Mouse (Mus musculus): ENCODE results near the gene Scn1b. TPM values are rescaled to one million over a fixed set of nuclear protein-coding genes. Genes with fewer than 3 reads are reported as not detected.

Scn1b gene
- polyA plus RNA-seq, 1 experiment from 2014 or later: 3.4 TPM

DNA sequence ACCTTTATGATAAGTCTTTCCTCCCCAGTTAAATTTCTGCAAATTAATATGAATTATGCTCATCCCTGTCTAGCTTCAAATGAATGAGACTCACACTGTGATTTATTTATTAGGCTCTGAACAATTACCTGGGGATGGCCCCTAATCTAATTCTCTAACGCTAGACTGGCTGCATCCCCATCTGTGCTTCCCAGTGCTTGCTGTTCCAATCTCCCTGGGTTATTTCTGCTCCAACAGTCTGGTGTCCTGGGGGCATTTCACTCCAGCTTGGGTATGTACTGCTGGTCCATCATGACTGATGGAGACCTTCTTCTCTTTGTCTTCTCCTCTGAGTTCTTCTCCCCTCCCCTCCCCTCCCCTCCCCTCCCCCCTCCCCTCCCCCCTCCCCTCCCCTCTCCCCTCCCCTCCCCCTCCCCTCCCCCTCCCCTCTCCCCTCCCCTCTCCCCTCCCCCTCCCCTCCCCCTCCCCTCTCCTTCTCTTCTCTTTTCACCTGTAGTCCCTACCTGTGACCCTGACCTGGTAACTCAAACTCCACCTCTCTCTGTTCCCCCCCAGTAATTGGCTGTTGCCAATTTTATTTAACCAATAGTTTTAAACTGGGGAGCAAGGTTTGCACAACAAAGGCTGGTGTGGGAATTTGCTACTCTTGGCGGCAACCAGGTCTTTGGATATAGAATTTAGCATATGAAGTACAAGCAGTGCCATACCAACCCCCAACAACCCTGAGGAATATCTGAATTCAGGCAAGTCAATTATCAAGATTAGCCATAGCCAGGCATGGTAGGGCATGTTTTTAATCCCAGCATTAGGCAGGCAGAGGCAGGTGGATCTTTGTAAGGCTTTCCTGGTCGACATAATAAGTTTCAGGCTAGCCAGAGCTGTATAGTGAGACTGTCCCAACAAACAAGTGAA lies 37.1 kb upstream of the Scn1b start:
- WGBS: 57% methylated on average over 3 of the region's 3 CpGs
- H3K4me2 ChIP-seq (ENCODE audit: low read length): no peak overlapping the region

DNA sequence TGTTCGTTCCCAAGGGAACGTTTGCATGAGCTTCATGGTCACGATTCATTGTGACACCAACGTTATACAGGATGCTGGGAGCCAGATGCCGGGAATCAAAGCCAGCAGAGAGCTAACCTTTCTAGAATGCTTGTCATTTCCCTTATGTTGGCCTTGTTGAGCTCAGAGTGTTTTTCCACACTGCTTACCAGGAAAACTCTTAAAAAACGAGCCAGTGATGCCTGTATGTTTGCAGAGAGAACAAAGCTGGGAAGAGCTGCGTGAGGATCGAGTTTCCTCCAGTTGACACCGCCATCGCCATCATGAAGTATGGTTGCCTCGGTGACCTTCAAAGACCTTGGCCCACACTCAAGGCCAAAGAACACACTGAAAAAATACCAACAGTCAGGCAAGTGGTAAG lies 35.5 kb upstream of the Scn1b start:
- H3K4me1 ChIP-seq (ENCODE audit: control insufficient read depth in 2 of 2, insufficient read depth in 2 of 2, low read length in 2 of 2): no peaks in the 10 kb centered on the region; a peak in 1 of 4 replicates
- H3K27ac ChIP-seq (replicated peaks in 1 of 2; ENCODE audit: control insufficient read depth in 1 of 2, insufficient read depth in 1 of 2, low read depth in 2 of 2, low read length in 2 of 2): no peak overlapping the region
- H3K36me3 ChIP-seq (ENCODE audit: control insufficient read depth, insufficient read depth, low read length): no peaks in the 10 kb centered on the region
- H3K4me3 ChIP-seq (ENCODE audit: control insufficient read depth in 1 of 2, insufficient read depth in 1 of 2, low read depth in 1 of 2, low read length in 2 of 2): no peak overlapping the region
- H3K9ac ChIP-seq (ENCODE audit: low read length): no peak overlapping the region
- no peaks in the 10 kb centered on the region for H3K27me3 ChIP-seq (ENCODE audit: control insufficient read depth, insufficient read depth, low read length)
- no peaks in the 10 kb centered on the region for H3K9me3 ChIP-seq (ENCODE audit: control insufficient read depth, low read length)
- no peak overlapping the region for H3K4me2 ChIP-seq (ENCODE audit: low read length)
- ATAC-seq (ENCODE audit: insufficient number of reproducible peaks, insufficient read depth, low FRiP score, low read depth): no peak
- 67% methylated on average over 11 of the region's 11 CpGs for WGBS

More for the DNA sequence above, 37.1 kb upstream of the Scn1b start:
- Histone ChIP-seq H3K27ac (replicated peaks in 1 of 2; ENCODE audit: control insufficient read depth in 1 of 2, insufficient read depth in 1 of 2, low read depth in 2 of 2, low read length in 2 of 2) (no peak overlapping the region), H3K4me1 (ENCODE audit: control insufficient read depth in 2 of 2, insufficient read depth in 2 of 2, low read length in 2 of 2) (peaks cover 0 to 4% of the 10 kb centered on the region in 2 experiments; a peak in 1 of 4 replicates), H3K9ac (ENCODE audit: low read length) (no peak overlapping the region), H3K27me3 (ENCODE audit: control insufficient read depth, insufficient read depth, low read length) (no peaks in the 10 kb centered on the region), H3K9me3 (ENCODE audit: control insufficient read depth, low read length) (no peaks in the 10 kb centered on the region), H3K4me3 (ENCODE audit: control insufficient read depth in 1 of 2, insufficient read depth in 1 of 2, low read depth in 1 of 2, low read length in 2 of 2) (no peak overlapping the region), H3K36me3 (ENCODE audit: control insufficient read depth, insufficient read depth, low read length) (no peaks in the 10 kb centered on the region)
- no peak for ATAC-seq (ENCODE audit: insufficient number of reproducible peaks, insufficient read depth, low FRiP score, low read depth)

DNA sequence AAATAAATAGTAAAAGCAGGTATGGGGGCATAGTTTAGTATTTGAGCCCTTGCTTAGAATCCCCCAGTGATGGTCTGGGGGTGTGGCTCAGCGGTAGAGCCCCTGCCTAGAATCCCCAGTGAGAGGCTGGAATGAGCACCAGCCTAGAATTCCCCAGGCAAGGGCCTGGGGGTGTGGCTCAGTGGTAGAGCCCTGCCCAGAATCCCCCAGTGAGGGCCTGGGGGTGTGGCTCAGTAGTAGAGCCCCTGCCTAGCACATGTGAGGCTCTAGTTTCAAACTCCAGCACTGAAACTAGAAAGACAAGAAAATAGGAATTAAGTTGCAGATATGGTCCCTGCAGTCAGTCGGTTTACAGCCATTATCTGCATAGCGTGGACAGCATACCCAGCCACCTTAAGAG lies 35.0 kb upstream of the Scn1b start:
- Histone ChIP-seq H3K9ac (ENCODE audit: low read length) (no peak overlapping the region), H3K27ac (replicated peaks in 1 of 2; ENCODE audit: control insufficient read depth in 1 of 2, insufficient read depth in 1 of 2, low read depth in 2 of 2, low read length in 2 of 2) (no peak overlapping the region), H3K9me3 (ENCODE audit: control insufficient read depth, low read length) (no peaks in the 10 kb centered on the region), H3K4me1 (ENCODE audit: control insufficient read depth in 2 of 2, insufficient read depth in 2 of 2, low read length in 2 of 2) (no peaks in the 10 kb centered on the region; a peak in 1 of 4 replicates), H3K4me2 (ENCODE audit: low read length) (no peak overlapping the region), H3K27me3 (ENCODE audit: control insufficient read depth, insufficient read depth, low read length) (no peaks in the 10 kb centered on the region), H3K4me3 (ENCODE audit: control insufficient read depth in 1 of 2, insufficient read depth in 1 of 2, low read depth in 1 of 2, low read length in 2 of 2) (no peak overlapping the region), H3K36me3 (ENCODE audit: control insufficient read depth, insufficient read depth, low read length) (no peaks in the 10 kb centered on the region)
- ATAC-seq (ENCODE audit: insufficient number of reproducible peaks, insufficient read depth, low FRiP score, low read depth): no peak
- 47% methylated on average over 3 of the region's 3 CpGs for WGBS

- H3K4me1 ChIP-seq (ENCODE audit: control insufficient read depth in 2 of 2, insufficient read depth in 2 of 2, low read length in 2 of 2): peaks cover 2% of the 10 kb centered on the region in 2 experiments; a peak in 2 of 4 replicates
Observed at GRCm38 (mm10) chr7:31161246-31161645, 34.4 kb upstream of the Scn1b start.

GRCm38 (mm10) chr7:31160763-31161162 lies 34.0 kb upstream of the Scn1b start:
- Histone ChIP-seq H3K27me3 (ENCODE audit: control insufficient read depth, insufficient read depth, low read length) (no peaks in the 10 kb centered on the region), H3K4me2 (ENCODE audit: low read length) (no peak overlapping the region), H3K4me3 (ENCODE audit: control insufficient read depth in 1 of 2, insufficient read depth in 1 of 2, low read depth in 1 of 2, low read length in 2 of 2) (no peak overlapping the region), H3K4me1 (ENCODE audit: control insufficient read depth in 2 of 2, insufficient read depth in 2 of 2, low read length in 2 of 2) (peaks cover 5 to 7% of the 10 kb centered on the region in 2 experiments), H3K9ac (ENCODE audit: low read length) (no peak overlapping the region), H3K9me3 (ENCODE audit: control insufficient read depth, low read length) (no peaks in the 10 kb centered on the region), H3K27ac (replicated peaks in 1 of 2; ENCODE audit: control insufficient read depth in 1 of 2, insufficient read depth in 1 of 2, low read depth in 2 of 2, low read length in 2 of 2) (no peak overlapping the region), H3K36me3 (ENCODE audit: control insufficient read depth, insufficient read depth, low read length) (no peaks in the 10 kb centered on the region)
- 53% methylated on average over 5 of the region's 5 CpGs for WGBS
- ATAC-seq (ENCODE audit: insufficient number of reproducible peaks, insufficient read depth, low FRiP score, low read depth): no peak

More at GRCm38 (mm10) chr7:31161246-31161645, 34.4 kb upstream of the Scn1b start:
- no peaks in the 10 kb centered on the region for H3K27me3 ChIP-seq (ENCODE audit: control insufficient read depth, insufficient read depth, low read length)
- no peak overlapping the region for H3K4me2 ChIP-seq (ENCODE audit: low read length)
- no peak overlapping the region for H3K4me3 ChIP-seq (ENCODE audit: control insufficient read depth in 1 of 2, insufficient read depth in 1 of 2, low read depth in 1 of 2, low read length in 2 of 2)
- 81% methylated on average over 3 of the region's 3 CpGs for WGBS
- no peaks in the 10 kb centered on the region for H3K9me3 ChIP-seq (ENCODE audit: control insufficient read depth, low read length)
- ATAC-seq (ENCODE audit: insufficient number of reproducible peaks, insufficient read depth, low FRiP score, low read depth): no peak
- H3K9ac ChIP-seq (ENCODE audit: low read length): no peak overlapping the region
- H3K36me3 ChIP-seq (ENCODE audit: control insufficient read depth, insufficient read depth, low read length): no peaks in the 10 kb centered on the region
- H3K27ac ChIP-seq (replicated peaks in 1 of 2; ENCODE audit: control insufficient read depth in 1 of 2, insufficient read depth in 1 of 2, low read depth in 2 of 2, low read length in 2 of 2): no peak overlapping the region

- no peak for ATAC-seq (ENCODE audit: insufficient number of reproducible peaks, insufficient read depth, low FRiP score, low read depth)
- no peak overlapping the region for H3K9ac ChIP-seq (ENCODE audit: low read length)
- peaks cover 17 to 20% of the 10 kb centered on the region in 2 experiments for H3K4me1 ChIP-seq (ENCODE audit: control insufficient read depth in 2 of 2, insufficient read depth in 2 of 2, low read length in 2 of 2)
- peak overlapping the region; percentile 21 for H3K4me2 ChIP-seq (ENCODE audit: low read length)
- H3K4me3 ChIP-seq (ENCODE audit: control insufficient read depth in 1 of 2, insufficient read depth in 1 of 2, low read depth in 1 of 2, low read length in 2 of 2): no peak overlapping the region
- no peaks in the 10 kb centered on the region for H3K36me3 ChIP-seq (ENCODE audit: control insufficient read depth, insufficient read depth, low read length)
- no peaks in the 10 kb centered on the region for H3K9me3 ChIP-seq (ENCODE audit: control insufficient read depth, low read length)
- 39% methylated on average over 19 of the region's 19 CpGs for WGBS
- H3K27me3 ChIP-seq (ENCODE audit: control insufficient read depth, insufficient read depth, low read length): no peaks in the 10 kb centered on the region
- H3K27ac ChIP-seq (replicated peaks in 1 of 2; ENCODE audit: control insufficient read depth in 1 of 2, insufficient read depth in 1 of 2, low read depth in 2 of 2, low read length in 2 of 2): peak overlapping the region in 1 of 2 experiments; percentile 61; a peak in 2 of 4 replicates
Observed at GRCm38 (mm10) chr7:31156034-31156928, 29.5 kb upstream of the Scn1b start.

DNA sequence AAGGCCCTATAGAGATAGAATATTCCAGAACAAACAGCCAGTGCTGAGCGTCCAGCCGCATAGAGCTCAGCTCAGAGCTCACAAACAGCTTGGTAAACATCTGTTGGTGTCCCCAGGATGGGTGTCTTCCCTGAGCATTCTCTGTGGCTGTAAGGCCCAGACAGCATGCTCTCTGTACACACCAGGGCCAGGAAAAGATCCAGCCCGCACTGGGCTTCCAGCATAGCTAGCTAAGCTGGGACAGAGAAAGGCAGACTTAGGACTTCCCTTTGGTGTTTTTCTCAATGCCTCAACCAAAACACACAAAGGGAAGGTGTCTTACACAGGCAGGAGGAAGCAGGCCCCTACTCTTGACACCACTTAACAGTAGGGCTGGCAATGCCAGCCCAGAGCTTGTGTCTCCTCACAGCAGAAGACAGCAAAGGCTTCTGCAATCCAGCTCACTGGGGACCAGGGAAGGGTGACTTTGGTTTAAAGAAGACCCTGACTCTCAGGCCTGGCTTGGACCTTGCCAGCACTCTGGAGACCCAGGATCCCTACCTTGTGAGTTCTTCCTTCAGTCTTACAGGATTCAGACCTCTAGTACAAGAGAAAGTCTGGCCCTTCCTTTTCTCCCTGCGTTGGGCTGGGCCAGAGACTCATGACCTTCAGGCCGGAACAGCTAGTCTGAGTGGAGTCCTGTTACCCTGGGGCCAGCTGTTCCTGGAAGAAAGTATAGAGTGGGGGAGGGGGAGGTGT lies 28.7 kb upstream of the Scn1b start, which contains the start of gene Gramd1a:
Gene Gramd1a, minus strand, starts transcription at position 601 of the 738 bp plus-strand sequence.
- no peak within 1 kb of the TSS for H3K4me3 ChIP-seq (ENCODE audit: control insufficient read depth in 1 of 2, insufficient read depth in 1 of 2, low read depth in 1 of 2, low read length in 2 of 2)
- H3K9ac ChIP-seq (ENCODE audit: low read length): peak within 1 kb of the TSS; percentile 2; the same call in 1 of the 2 replicates
- no peaks in the 10 kb centered on the region for H3K36me3 ChIP-seq (ENCODE audit: control insufficient read depth, insufficient read depth, low read length)
- H3K27me3 ChIP-seq (ENCODE audit: control insufficient read depth, insufficient read depth, low read length): no peaks in the 10 kb centered on the region
- 55% methylated on average over 5 of the region's 5 CpGs for WGBS
- no peaks in the 10 kb centered on the region for H3K9me3 ChIP-seq (ENCODE audit: control insufficient read depth, low read length)
- ATAC-seq (ENCODE audit: insufficient number of reproducible peaks, insufficient read depth, low FRiP score, low read depth): no peak
- H3K4me2 ChIP-seq (ENCODE audit: low read length): peak within 1 kb of the TSS; percentile 21
- H3K4me1 ChIP-seq (ENCODE audit: control insufficient read depth in 2 of 2, insufficient read depth in 2 of 2, low read length in 2 of 2): peaks cover 17 to 21% of the 10 kb centered on the region in 2 experiments
- peak within 1 kb of the TSS; percentile 46 to 61; a peak in 3 of 4 replicates for H3K27ac ChIP-seq (replicated peaks in 1 of 2; ENCODE audit: control insufficient read depth in 1 of 2, insufficient read depth in 1 of 2, low read depth in 2 of 2, low read length in 2 of 2)

Measured in heart, embryonic 14.5 days (tissue).